Mouse (Mus musculus) layer of hippocampus, postnatal 14 days (tissue): ENCODE measurements around the gene Sync. TPM values are rescaled to one million over a fixed set of nuclear protein-coding genes. Genes with fewer than 3 reads are reported as not detected.

Source experiments
- DNase-seq, 2 experiments: peaks; one replicate each; pipeline ENCODE4 v3.0.0; 2021 to 2022; ENCODE audit warnings: low spot score in 2 of 2, mixed read lengths in 1 of 2
- total RNA-seq, 2 experiments: library from RNA; stranded (reverse); gene quantifications; 2 replicates each; pipeline ENCODE4 v1.2.3; 2021

Sync gene
- total RNA-seq, 2 experiments from 2014 or later: 1.2 TPM

DNA sequence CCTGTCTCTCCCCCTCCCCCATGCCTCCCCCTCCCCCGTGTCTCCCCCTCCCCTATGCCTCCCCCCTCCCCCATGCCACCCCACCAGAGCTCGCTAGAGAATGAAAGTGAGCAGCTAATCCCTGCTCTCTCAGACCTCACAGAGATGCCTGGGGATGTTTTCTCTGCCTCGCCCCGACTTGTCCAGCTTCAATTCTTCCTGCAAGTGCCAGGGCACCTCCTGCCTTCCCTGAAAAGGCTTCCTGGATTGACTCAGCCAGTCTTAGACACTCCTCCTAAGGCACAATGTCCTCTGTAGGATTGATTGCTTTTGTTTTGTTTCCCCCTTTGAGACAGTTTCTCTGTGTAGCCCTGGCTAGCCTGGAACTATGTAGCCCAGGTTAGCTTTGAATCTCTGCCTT lies 26.2 kb upstream of the Sync start, which contains the start of gene C77080:
Gene C77080, minus strand, starts transcription at position 209 of the 400 bp plus-strand sequence.
- DNase-seq: no peak

DNA sequence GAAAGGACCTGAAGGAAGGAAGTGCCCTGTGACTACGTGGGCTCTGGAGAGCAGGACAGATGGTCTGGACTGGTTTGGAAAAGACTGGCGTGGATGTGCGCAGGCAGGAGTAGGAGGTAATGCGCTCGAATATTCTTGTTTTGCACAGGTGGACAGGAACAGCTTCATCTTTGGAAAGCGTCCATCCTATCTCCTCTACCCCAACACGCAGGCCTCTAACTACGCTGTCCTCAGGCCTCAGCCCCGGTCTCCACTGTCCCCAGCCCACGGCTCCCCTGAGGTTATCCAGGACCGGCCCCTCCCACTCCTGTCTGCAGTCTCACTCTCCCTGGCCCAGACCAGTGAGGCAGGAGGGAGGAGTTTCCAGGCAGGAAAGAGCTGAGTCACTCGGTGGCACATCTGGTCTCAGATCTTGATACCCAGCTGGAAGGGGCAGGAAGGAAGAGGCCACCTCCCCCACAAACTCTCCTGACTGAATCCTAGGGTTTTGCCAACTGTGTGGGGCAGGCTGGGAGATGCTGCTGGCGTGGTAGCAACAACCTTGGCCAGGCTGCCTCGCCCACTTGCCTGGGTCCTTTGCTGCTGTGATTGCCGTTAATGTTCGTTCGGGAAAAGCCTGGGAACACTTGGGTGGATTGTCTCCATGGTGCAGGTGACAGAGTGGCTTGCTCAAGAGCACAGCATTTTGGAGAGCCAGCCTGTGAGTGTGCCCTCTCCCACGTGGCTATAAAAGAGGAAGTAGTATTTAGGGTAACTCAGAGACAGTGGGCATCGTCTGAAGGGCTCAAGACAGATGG lies 24.0 kb upstream of the Sync start:
- no peak for DNase-seq

DNA sequence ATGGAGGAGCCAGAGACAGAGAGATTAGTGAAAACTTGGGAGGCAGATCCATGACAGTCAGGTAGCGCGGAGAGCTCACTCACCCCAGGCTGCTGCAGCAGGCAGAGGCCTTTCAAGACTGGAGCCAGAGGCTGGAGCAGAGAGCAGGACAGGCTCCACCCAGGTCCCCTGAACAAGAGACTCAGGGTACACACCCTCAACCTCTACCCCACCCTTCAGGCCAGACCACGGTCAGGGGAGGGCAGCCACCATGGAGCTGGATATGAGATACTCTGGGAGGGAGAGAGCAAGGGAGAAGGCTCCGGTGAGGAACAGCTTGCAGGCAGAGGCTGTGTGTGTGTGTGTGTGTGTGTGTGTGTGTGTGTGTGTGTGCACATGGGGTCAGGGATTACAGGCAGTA lies 21.2 kb upstream of the Sync start:
- DNase-seq: no peak

DNA sequence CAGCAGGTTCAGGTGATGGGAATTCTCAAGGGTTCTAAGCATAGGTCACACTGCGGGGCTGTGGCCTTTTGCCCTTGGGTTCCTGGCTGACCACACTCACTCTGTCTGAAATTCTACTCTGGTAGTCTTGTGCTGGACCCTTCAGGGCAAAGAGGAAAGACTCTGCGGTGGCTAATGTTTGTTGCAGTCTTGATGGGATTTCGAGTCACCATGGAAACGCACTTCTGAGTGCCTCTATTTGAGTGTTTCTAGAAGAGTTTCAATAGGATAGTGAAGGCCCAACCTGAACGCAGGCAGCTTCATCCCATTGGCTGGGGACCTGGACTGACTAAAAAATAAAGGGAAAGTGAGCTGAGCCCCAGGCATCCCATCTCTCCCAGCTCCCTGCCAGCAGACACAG lies 20.6 kb upstream of the Sync start:
- DNase-seq: no peak

DNA sequence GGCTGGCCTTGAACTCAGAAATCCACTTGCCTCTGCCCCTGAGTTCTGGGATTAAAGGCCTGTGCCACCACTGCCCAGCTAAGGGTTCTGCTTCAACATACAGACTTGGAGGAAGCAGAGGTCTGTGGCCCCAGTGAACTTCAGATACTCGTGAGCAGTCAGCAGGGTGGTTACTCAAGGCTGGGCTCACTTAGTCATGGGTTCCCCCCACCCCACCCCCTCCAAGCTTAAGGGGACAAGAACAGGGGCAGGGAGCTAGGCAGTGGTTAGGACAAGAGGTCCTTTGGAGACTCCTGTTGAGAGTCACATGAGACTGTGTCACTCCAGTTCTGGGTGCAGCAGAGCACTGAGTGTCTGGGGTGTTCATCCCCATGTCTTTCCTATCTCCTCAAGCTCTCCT lies 18.7 kb upstream of the Sync start:
- DNase-seq: no peak

DNA sequence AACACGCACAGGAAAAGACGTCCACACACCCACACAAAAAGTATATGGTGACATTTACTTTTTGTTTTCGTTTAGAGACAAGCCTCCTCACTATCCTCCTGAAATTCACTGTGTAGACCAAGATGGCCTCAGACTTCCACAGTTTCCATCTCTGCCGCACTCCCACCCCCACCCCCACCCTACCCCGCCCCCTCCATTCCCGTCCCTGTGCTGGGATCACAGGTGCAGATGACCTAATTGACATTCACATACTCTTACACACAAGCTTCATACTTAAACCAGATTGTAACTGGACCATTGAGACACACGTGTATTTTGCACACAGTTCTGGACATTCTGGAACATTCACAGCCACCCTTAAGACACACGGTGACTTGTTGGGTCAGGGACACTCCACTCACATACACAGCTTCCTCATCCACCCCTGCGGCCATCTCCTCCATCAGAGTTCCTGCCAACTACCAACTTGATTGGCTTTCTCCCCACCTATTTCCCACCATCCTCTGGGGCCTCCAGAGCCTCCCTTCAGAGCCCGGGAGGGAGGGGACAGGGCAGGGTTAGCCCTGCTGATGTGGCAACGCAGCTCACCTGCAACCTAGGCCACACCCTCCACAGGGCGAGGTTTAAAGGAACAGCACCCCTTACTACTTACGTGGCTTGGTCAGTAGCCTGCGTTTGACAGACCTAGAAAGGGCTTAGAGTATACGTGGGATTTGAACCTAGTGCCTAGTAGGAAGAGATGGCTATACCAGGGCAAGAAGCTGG lies 15.2 kb upstream of the Sync start:
- no peak for DNase-seq

DNA sequence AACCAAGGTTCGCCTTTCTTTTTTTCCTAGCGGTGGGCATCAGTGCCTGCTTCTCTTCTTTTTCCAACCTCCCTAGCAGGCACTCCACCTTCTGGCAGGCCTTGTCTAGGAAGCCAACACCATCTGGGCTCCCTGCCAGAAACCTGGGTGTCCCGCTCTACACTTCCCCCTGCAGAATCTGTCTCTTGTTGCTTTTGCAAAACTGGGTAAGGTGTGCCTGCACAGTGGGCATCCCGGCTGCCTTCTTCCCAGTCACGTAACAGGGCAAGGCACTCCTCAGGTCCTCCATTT lies 14.7 kb upstream of the Sync start:
- DNase-seq: no peak

DNA sequence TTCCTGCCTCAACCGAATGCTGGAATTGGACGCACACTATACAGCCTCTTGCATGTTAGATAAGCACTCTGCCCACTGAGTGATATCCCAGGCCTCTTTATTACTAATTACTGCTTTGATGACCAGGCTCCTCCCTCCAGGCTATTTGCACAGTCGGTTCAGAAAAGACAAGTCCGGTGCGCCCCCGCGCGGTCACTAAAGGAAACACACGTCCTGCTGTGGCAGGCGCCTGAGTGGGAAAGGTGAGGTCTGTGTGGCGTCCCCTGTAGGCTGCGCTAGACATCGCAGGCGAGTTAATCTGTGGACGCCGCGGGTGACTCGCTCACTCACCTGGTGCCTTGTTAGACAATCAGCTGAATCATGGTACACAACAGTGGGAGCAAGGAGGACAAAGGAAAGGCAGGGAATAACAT lies 11.0 kb upstream of the Sync start:
- peak; percentile 95 to 96 for DNase-seq

DNA sequence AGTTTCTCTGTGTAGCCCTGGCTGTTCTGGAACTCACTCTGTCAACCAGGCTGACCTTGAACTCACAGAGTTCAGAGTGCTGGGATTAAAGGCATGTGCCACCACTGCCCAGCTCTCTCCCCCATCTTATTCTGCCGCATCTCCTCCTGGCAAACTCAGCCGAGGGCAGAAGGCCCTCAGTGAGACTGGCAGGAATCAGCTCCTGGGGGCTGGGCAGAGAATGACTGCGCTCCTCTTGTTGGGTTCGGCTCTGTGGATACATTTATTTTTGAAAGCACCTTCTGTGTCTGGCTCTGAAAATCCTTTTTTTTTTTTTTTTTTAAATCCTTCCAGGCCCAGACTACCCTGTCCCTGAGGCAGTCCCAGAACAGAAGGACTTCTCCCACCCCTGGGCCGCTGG lies 4.6 kb upstream of the Sync start:
- DNase-seq: no peak

DNA sequence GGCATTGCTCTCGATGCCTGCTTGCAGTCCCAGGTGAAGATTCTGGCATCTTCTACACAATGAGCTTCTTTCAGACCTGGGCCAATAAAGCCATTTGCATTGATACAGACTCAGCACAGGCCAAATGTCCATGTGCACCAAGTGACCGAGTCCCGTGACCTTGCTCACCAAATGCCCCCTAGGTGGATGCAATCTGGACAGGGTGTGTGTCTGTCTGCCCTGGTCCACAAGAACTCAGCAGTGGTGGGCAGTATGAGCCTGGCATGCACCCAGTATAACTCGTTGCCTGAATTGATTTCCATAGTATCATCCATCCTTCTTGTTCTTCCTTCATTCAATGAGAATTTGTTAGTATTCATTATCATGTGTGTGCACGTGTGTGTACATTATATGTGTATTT lies 4.2 kb upstream of the Sync start:
- DNase-seq: no peak

DNA sequence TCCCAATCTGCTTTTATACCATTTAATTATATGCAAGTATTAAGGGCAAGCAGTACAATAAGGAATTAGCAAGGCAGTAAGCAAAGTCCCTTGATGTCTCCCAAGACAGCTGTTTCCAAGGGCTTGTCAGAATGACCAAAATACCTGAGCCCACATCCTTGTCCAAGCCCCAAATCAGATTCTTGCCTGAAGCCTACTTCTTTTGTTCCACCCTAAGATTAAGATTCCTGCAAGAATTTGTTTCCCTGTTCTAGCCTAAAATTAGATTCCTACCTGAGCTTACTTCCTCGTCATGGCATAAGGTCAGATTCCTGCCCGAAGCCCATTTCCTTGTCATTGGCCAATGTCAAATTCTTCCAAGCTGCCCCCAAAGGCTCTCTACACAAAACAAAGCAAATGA lies 2.7 kb upstream of the Sync start:
- no peak for DNase-seq

DNA sequence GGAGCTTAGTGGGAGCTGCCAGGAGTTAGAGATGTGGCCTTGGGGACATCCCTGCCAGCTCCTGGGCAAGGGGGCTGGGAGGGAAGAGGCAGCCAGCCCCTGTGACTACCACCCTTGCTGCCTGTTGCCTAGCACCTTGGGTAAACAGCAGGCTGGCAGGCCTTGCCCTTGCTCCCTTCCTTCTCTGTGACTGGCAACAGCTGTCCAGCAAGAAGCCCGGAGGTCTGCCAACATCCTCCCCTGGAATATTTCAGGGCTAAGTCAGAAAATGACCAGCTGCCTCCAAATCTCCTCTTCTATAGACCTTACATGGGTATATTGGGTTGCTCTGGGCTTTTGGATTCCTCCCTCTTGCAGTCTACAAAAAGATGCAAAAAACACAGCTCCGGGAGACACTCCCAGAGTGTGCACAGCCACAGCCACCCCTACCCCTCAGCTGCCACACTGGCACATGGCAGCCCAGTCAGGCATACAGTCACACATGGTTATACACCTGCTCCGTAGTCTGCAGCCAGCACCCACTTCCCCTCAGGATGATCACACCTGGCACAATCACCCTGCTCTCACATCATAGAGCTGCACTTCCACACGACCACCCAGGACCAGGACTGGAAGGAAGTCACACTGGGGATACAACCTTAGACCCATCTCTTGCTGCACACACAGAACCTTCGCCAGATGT lies 1.3 kb upstream of the Sync start:
- DNase-seq: no peak

DNA sequence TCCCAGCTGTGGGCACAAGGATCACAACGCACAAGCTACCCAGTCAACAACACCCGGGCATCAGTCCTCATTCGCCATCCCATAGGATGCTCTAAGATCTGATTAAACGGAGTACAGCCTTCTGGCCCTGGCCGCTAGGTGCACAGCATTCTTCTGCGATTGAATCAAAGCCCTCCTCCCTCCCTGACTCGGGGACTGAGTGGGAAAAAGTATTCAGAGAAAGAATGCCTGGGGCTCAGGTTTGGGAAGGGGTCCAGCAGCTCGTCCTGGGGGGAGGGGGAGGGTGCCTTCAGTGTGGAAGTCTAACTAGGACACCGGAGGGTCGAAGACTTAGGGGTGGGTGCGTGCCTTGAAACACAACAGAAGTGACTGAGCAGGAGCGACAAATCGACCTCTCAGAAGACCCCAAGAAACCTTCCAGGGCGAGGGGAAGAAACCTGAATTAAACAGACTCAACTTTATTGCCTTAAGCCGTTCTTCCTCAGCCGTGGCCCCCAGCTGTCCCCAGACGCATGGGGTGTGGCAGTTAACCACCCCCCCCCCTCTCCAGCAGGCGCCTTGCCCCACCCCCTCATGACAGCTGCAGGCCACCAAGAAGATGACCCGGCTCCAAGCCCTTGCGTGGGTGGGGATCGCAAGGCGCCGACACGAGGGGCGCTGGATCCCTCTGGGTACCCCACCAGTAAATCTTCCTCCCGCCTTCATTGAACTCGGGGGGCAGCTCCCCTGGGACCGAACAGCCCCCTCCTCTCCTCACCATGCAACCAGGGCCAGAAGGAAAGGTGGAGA lies 540 bp upstream of the Sync start:
- no peak for DNase-seq

DNA sequence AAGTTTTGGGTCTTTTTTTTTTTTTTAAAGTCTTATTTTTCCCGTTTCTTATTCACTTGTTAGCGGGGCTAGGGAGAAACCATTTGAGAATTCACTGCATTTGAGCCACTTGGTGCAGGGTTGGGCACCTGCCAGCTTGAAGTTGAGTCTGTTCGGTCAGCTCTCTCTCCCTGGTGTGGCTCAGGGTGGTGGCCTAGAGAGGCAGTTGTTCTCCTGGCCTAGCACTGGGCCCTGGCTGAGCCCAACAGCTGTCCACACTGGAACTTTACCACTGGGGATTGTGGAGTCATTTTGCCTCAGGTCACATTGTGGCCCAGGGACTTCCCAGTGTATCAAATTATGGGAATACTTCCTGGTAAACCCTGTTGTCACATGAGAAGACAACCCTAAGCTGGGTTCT lies 650 bp downstream of the Sync start:
- no peak for DNase-seq

DNA sequence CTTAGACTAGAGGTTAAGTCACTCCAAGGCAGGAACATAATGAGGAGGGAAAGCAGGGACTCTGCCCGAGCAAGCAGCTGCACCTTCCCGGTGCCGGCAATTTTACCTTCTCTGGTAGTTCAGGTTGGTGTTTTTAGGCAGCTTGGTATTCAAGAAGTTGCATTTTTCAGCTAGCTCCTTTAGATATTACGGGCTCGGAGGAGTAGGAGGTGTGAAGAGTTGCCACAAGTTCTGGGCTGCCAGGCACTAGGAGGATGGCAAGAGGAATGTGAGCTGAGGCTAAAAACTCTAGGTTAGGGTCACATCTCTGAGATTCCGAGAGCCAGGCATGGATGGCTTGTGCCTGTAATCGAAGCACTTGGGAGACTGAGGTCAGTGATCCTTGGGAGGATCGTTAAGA lies 2.3 kb downstream of the Sync start:
- DNase-seq: no peak

DNA sequence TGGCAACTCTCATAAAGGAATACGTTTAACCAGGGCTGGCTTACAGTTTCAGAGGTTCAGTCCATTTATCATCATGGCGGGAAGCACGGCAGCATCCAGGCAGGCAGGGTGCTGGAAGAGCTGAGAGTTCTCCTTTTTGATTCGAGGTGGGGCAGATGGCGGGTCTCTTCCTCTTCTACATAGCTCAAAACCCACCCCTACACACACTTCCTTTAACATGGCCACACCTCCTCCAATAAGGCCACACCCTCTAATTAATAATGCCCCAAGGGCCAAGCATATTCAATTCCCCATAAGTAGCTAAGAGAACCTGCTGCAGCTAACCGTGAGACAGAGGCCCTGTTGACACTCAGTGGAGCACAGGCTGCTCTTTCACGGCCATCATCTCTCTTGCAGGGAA lies 5.4 kb downstream of the Sync start:
- no peak for DNase-seq

DNA sequence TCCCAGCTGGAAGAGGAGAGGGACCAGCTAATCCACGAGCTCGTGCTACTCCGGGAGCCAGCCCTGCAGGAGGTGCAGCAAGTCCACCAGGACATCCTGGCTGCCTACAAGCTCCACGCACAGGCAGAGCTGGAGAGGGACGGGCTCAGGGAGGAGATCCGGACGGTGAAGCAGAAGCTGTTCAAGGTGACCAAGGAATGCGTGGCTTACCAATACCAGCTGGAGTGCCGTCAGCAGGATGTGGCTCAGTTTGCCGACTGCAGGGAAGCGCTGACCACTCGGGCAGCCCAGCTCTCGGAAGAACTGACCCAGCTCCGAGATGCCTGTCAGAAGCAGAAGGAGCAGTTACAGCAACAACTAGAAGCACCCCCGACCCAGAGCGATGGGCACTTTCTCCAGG lies 6.3 kb downstream of the Sync start:
- DNase-seq: no peak

DNA sequence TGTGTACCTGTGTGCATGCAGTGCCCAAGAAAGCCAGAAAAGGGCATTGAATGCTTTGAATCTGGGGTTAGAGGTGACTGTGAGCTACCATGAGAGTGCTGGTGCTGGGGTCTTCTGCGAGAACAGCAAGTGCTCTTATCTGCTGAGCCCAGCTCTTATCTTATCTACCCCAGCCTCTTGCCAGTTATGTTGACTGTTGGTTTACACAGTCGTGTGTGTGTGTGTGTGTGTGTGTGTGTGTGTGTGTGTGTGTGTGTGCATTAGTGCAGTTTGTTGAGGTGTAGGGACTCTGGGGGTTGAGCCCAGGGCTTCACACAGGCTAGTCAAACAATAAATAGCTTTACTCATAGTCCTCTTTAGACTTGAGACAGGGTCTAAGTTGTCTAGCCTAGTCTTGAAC lies 7.8 kb downstream of the Sync start:
- no peak for DNase-seq

DNA sequence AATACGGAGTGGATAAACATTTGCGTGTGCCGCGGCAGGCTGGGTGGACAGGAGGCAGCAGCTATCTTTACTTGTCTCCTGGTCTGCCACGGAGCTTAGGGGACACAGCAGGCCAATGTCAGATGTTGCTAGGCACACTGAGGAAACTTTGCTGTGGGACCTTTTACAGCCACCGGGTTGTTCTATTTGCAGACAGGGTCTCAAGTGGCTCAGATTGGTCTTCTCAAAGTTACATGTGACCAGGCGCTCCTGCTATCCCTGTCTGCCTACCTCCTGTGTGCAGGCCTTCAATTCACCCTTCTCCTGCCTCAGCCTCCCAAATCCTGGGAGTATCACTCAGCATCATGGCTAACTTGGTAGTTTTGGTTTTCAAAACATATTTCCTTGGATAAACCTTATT lies 8.6 kb downstream of the Sync start:
- no peak for DNase-seq

DNA sequence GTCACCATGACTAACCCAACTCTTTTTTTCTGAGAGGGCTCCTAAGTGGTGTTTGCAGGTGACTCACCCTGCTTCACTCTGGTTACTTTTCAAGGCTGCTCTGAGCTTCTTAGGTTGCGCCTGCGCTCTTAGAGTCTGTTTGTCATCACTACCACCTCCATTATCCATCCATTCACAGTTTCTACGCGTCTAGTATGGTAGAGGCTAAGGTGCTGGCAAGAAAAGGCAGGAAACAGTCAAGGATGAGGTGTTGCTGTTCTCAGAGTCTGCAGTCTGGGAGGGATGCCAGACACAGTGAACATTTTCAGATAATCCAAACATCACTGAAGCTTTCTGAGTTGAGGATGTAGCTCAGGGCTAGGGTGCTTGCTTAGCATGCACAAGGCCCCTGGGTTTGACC lies 10.3 kb downstream of the Sync start:
- no peak for DNase-seq

DNA sequence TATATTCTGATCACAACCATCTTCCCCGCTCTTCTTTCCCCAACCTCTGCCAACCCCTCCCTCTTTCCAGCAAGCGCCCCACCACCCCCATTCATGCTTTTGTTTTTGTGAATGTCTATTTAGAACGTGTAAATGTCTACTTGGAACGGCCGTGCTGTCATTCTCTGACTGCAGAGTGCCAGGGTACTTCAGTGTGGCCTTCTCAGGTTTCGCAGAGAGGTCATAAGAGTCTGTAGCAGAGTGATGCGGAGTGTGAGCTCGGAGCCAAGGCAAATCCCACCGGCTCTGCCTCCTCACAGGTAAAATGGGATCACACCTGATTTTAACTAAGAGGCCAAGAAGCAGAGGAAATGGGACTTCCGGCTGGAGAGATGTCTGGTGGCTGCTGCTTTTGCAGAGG lies 11.7 kb downstream of the Sync start:
- DNase-seq: no peak

DNA sequence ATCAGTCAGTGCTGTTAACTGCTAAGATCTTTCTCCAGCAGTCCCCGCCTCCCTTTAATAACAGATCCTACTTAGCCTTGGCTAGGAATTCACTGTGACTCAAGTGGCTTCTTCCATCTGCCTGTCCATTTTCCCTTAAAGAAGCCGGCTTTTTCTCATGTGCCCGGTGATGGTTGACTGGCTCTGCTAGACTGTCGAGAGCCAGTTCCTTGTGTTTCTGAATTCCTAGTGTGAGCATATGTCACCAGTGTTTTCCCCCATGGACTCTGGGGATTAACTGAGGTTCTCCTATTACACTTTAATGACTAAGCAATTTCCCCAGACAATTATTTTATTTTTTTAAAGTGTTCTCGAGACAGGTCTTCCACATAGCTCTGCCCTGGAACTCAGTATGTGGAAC lies 16.0 kb downstream of the Sync start:
- DNase-seq: no peak
